Comparison of ENCODE assay signal across 8 mouse cellular contexts in genomic region chr6:7692451-7692850, GRCm38 (mm10). TPM values are rescaled to one million over a fixed set of nuclear protein-coding genes. Genes with fewer than 3 reads are reported as not detected.
A peak's percentile ranks its signal among the peaks of the same experiment; 100 is the strongest.
DNase-seq lines count a peak whose midpoint lies in the region; ATAC-seq and TF ChIP-seq lines count a peak whose summit lies in the region.

No protein-coding gene starts in this region.

- H3K4me3 ChIP-seq in heart, embryonic 11.5 days (ENCODE audit: low read depth, low read length) = peak overlapping the region; percentile 78
- peak overlapping the region; percentile 90 to 100 for H3K4me3 ChIP-seq in ES-E14 (ENCODE audit: insufficient read depth in 1 of 2, low read depth in 1 of 2, low read length in 2 of 2, poor library complexity in 1 of 2, severe bottlenecking in 1 of 2)
- H3K4me3 ChIP-seq in embryonic facial prominence, embryonic 10.5 days = peak overlapping the region; percentile 88
- H3K4me3 ChIP-seq in hindbrain, embryonic 15.5 days = peak overlapping the region; percentile 60

- peak; percentile 50 for ATAC-seq in heart, embryonic 11.5 days (replicated peaks; ENCODE audit: insufficient number of reproducible peaks, low FRiP score, low TSS enrichment)
- peak; percentile 73 for ATAC-seq in hindbrain, embryonic 15.5 days (ENCODE audit: low FRiP score, low read depth)

- H3K4me1 ChIP-seq in heart, embryonic 11.5 days (ENCODE audit: control insufficient read depth, insufficient read depth, low read length) = no peaks in the 10 kb centered on the region; the same call in 1 of the 2 replicates
- peaks cover 7 to 21% of the 10 kb centered on the region in 2 experiments for H3K4me1 ChIP-seq in ES-E14 (ENCODE audit: control insufficient read depth in 2 of 2, insufficient read depth in 2 of 2, low read length in 2 of 2, poor library complexity in 1 of 2)
- peaks cover 19% of the 10 kb centered on the region for H3K4me1 ChIP-seq in embryonic facial prominence, embryonic 10.5 days
- H3K4me1 ChIP-seq in hindbrain, embryonic 15.5 days (replicated peaks) = peaks cover 5% of the 10 kb centered on the region

- WGBS in heart, embryonic 11.5 days (ENCODE audit: insufficient replicate concordance) = under 1% methylated on average over 12 of the region's 12 CpGs
- WGBS in embryonic facial prominence, embryonic 10.5 days = 1% methylated on average over 12 of the region's 12 CpGs
- 0% methylated on average over 12 of the region's 12 CpGs for WGBS in hindbrain, embryonic 15.5 days

- no peaks in the 10 kb centered on the region for H3K27me3 ChIP-seq in heart, embryonic 11.5 days (ENCODE audit: control insufficient read depth, insufficient read depth, low read length)
- no peaks in the 10 kb centered on the region for H3K27me3 ChIP-seq in embryonic facial prominence, embryonic 10.5 days (replicated peaks; ENCODE audit: low read depth, poor library complexity, severe bottlenecking)
- H3K27me3 ChIP-seq in hindbrain, embryonic 15.5 days = peaks cover 7% of the 10 kb centered on the region; the same call in 1 of the 2 replicates

- H3K9me3 ChIP-seq in heart, embryonic 11.5 days (replicated peaks; ENCODE audit: control insufficient read depth, low read length) = no peaks in the 10 kb centered on the region
- no peaks in the 10 kb centered on the region for H3K9me3 ChIP-seq in ES-E14 (ENCODE audit: control insufficient read depth, insufficient read depth, low read depth, low read length)
- no peaks in the 10 kb centered on the region for H3K9me3 ChIP-seq in embryonic facial prominence, embryonic 10.5 days
- H3K9me3 ChIP-seq in hindbrain, embryonic 15.5 days = no peaks in the 10 kb centered on the region

- in situ Hi-C loops in ES-E14 (cut with MboI; ENCODE audit: low sequenced_read_pairs in 2 of 2, unreplicated experiment in 2 of 2) = no loop called here

- H3K36me3 ChIP-seq in heart, embryonic 11.5 days (ENCODE audit: control insufficient read depth, insufficient read depth, low read length) = no peaks in the 10 kb centered on the region
- H3K36me3 ChIP-seq in ES-E14 (ENCODE audit: control insufficient read depth, insufficient read depth, low read length, poor library complexity, severe bottlenecking) = peaks cover 3% of the 10 kb centered on the region; the same call in 1 of the 2 replicates
- H3K36me3 ChIP-seq in embryonic facial prominence, embryonic 10.5 days (replicated peaks) = no peaks in the 10 kb centered on the region
- no peaks in the 10 kb centered on the region for H3K36me3 ChIP-seq in hindbrain, embryonic 15.5 days

- DNase-seq in heart, adult 9 months (ENCODE audit: low spot score in 2 of 2) = no peak
- no peak for DNase-seq in ES-E14 (ENCODE audit: low read depth, low spot score)
- no peak for DNase-seq in embryonic facial prominence, embryonic 10.5 days (ENCODE audit: low spot score)
- DNase-seq in lung, postnatal 10 days = peak; percentile 3
- DNase-seq in testis, postnatal 14 days (ENCODE audit: low spot score) = peak; percentile 15
- DNase-seq in yolk sac, embryonic 10.5 days (ENCODE audit: low spot score) = no peak

- 0 out of 2 replicates have a peak overlapping the region, but pooled peaks have one; percentile 51 for H3K27ac ChIP-seq in heart, embryonic 11.5 days (ENCODE audit: low read depth, low read length)
- H3K27ac ChIP-seq in ES-E14 (ENCODE audit: insufficient read depth, low read depth, low read length, poor library complexity, severe bottlenecking) = no peak overlapping the region; the same call in 1 of the 2 replicates
- H3K27ac ChIP-seq in embryonic facial prominence, embryonic 10.5 days (replicated peaks) = peak overlapping the region; percentile 87
- peak overlapping the region; percentile 70 for H3K27ac ChIP-seq in hindbrain, embryonic 15.5 days (replicated peaks)

- peak overlapping the region; percentile 80 for H3K9ac ChIP-seq in heart, embryonic 11.5 days (ENCODE audit: low read depth, low read length)
- peak overlapping the region; percentile 94 for H3K9ac ChIP-seq in ES-E14 (ENCODE audit: insufficient read depth, low read depth, low read length, poor library complexity, severe bottlenecking)
- H3K9ac ChIP-seq in hindbrain, embryonic 15.5 days = peak overlapping the region; percentile 66

- peak overlapping the region; percentile 85 for H3K4me2 ChIP-seq in heart, embryonic 11.5 days
- peak overlapping the region; percentile 72 for H3K4me2 ChIP-seq in hindbrain, embryonic 15.5 days

TF ChIP-seq in ES-E14, 5 proteins besides CTCF, POLR2A, EP300 and RAD21:
- no peak for TF ChIP-seq HCFC1 (IDR thresholded peaks at IDR 0.05; ENCODE audit: borderline replicate concordance, insufficient read depth, low read length)
- TF ChIP-seq MAFK (IDR thresholded peaks at IDR 0.05; ENCODE audit: insufficient read depth, low read depth, low read length) = no peak
- TF ChIP-seq CHD2 (IDR thresholded peaks at IDR 0.05; ENCODE audit: low read depth, low read length) = no peak
- TF ChIP-seq ZNF384 (IDR thresholded peaks at IDR 0.05; ENCODE audit: low read depth, low read length) = no peak
- no peak for TF ChIP-seq ZC3H11A (IDR thresholded peaks at IDR 0.05; ENCODE audit: borderline replicate concordance, low read depth, low read length)
TF ChIP-seq in ES-E14: peak in this region for 0.

RNA-seq across cellular contexts. Expression of gene Asns, which starts 0.6 kb away (rescaled TPM):
- 43.7 and 56.2 TPM in 2 replicates for polyA plus RNA-seq in heart, embryonic 11.5 days (2014; fragmentation: Nextera tagmentation; extraction: Ambion mirVana)
- 225 and 241 TPM in 2 replicates for total RNA-seq in ES-E14 (2012; rRNA removed)
- 83.0 and 90.5 TPM in 2 replicates for polyA plus RNA-seq in embryonic facial prominence, embryonic 10.5 days (2016; fragmentation: Nextera tagmentation; extraction: Ambion mirVana)
- 104 TPM in 2 replicates for polyA plus RNA-seq in hindbrain, embryonic 15.5 days (2015; fragmentation: Nextera tagmentation; extraction: Ambion mirVana)

Comparison
In these comparisons a context has a peak if more than half of its experiments do, and no peak if none do; other contexts are left out.
1. DNase-seq: peak in lung, postnatal 10 days (single experiment) and testis, postnatal 14 days (single experiment); none in heart, adult 9 months (0 of 2), ES-E14 (single experiment), embryonic facial prominence, embryonic 10.5 days (single experiment) and yolk sac, embryonic 10.5 days (single experiment).
2. Peak in every context shown above with its lines, with median percentiles within 50 percentile points of each other: H3K4me3 ChIP-seq and H3K9ac ChIP-seq.